Mouse (Mus musculus) small intestine, adult 2 months (tissue): ENCODE measurements around the gene Tuft1.

ENCODE experiments used
- CTCF ChIP-seq: fragments of 200-500 bp; IDR thresholded peaks from 2 replicates; pipeline ENCODE4 v1.5.1; 2012; ENCODE audit warnings: low read depth, mild to moderate bottlenecking, control low read depth, inconsistent platforms, low read length, moderate library complexity, mixed read lengths; ENCODE audit not compliant: insufficient replicate concordance, insufficient read length; ENCODE audit errors: extremely low read depth
- POLR2A ChIP-seq: fragments of 200-500 bp; IDR thresholded peaks from 2 replicates; pipeline ENCODE4 v1.6.1; 2012; ENCODE audit warnings: low read depth, mild to moderate bottlenecking, control low read depth, inconsistent platforms, low read length, moderate library complexity

GRCm38 (mm10) chr3:94690616-94691247 is 32.1 kb upstream of the Tuft1 start:
- TF ChIP-seq POLR2A: no peak
- TF ChIP-seq CTCF: no peak
